Mouse (Mus musculus): ENCODE measurements around the gene Ptger3. TPM values are rescaled to one million over a fixed set of nuclear protein-coding genes. Genes with fewer than 3 reads are reported as not detected.

Gene Ptger3
- total RNA-seq (2021) = 1 to 10 TPM; 9.1 to 9.8 TPM
- long read RNA-seq, experiment 1, transcript Ptger3-202 (4 exons, 2,097 nt) = major isoform, 7 of 12 reads
- long read RNA-seq, experiment 1, partial matches to known transcripts = 0 of 12 reads
- long read RNA-seq, experiment 1, other reads (novel, unspliced or antisense) = 2 of 12 reads
- long read RNA-seq, experiment 2, partial matches to known transcripts = 0 of 4 reads
- long read RNA-seq, experiment 2, other reads (novel, unspliced or antisense) = 0 of 4 reads

GRCm38 (mm10) chr3:157566725-157567565 lies at the start of gene Ptger3:
Gene Ptger3 (plus strand): TSS chr3:157566892.
- DNase-seq = peak; percentile 61

- DNase-seq = peak; percentile 11
Measured at GRCm38 (mm10) chr3:157517992-157518391, 48.7 kb upstream of the Ptger3 start.

GRCm38 (mm10) chr3:157520433-157520832 lies 46.3 kb upstream of the Ptger3 start:
- peak; percentile 54 for DNase-seq

GRCm38 (mm10) chr3:157523834-157524233 lies 42.9 kb upstream of the Ptger3 start:
- DNase-seq = no peak

GRCm38 (mm10) chr3:157531585-157531984 lies 35.1 kb upstream of the Ptger3 start:
- DNase-seq = no peak

GRCm38 (mm10) chr3:157533964-157534785 lies 32.5 kb upstream of the Ptger3 start, which contains the start of gene Zranb2:
Gene Zranb2 (plus strand): TSS chr3:157534160.
- DNase-seq = peak; percentile 97

GRCm38 (mm10) chr3:157534786-157535415 lies 31.8 kb upstream of the Ptger3 start:
- DNase-seq = no peak

- DNase-seq = no peak
Measured at GRCm38 (mm10) chr3:157549323-157549722, 17.4 kb upstream of the Ptger3 start.

GRCm38 (mm10) chr3:157549758-157550600 lies 16.7 kb upstream of the Ptger3 start:
- no peak for DNase-seq

GRCm38 (mm10) chr3:157565196-157565595 lies 1.5 kb upstream of the Ptger3 start:
- peak; percentile 37 for DNase-seq

GRCm38 (mm10) chr3:157567566-157568132 lies 957 bp downstream of the Ptger3 start:
- peak; percentile 19 for DNase-seq

- no peak for DNase-seq
Measured at GRCm38 (mm10) chr3:157572011-157572410, 5.3 kb downstream of the Ptger3 start.

- DNase-seq = peak; percentile 61
Measured at GRCm38 (mm10) chr3:157575441-157576342, 9.0 kb downstream of the Ptger3 start.

GRCm38 (mm10) chr3:157576343-157576722 lies 9.6 kb downstream of the Ptger3 start:
- no peak for DNase-seq

- DNase-seq = no peak
Measured at GRCm38 (mm10) chr3:157576862-157577261, 10.2 kb downstream of the Ptger3 start.

- DNase-seq = no peak
Measured at GRCm38 (mm10) chr3:157578469-157579170, 11.9 kb downstream of the Ptger3 start.

GRCm38 (mm10) chr3:157579376-157579775 lies 12.7 kb downstream of the Ptger3 start:
- DNase-seq = peak; percentile 7

GRCm38 (mm10) chr3:157580299-157580698 lies 13.6 kb downstream of the Ptger3 start:
- DNase-seq = no peak

GRCm38 (mm10) chr3:157581755-157582154 lies 15.1 kb downstream of the Ptger3 start:
- DNase-seq = no peak

Measured in adrenal gland, postnatal 10 days (tissue).